Mouse (Mus musculus): ENCODE data around the gene Hadha. TPM values are rescaled to one million over a fixed set of nuclear protein-coding genes. Genes with fewer than 3 reads are reported as not detected.

Hadha gene
- total RNA-seq, 1 experiment = 102 TPM

DNA sequence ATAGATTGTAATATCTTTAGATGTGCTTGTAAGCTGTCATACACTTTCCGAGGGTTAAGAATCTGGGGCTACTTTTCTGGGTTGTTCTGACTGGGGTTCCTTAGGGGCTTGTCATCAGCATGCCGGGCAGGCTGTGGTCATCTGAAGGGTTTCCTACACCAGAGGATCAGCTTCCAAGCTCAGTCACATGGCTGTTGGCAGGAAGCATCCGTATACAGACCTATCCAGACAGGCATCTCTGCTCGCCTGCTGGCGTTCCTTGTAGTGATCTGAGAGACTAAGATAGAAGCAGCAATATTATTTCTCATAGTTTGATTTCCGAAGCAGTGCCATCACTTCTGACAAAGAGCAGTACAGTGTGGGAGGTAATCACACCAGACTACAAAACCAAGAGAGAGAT, 4.6 kb upstream of the Hadha start:
- Histone ChIP-seq H3K9me3 (ENCODE audit: control insufficient read depth, insufficient read depth, low read depth, low read length) (no peaks in the 10 kb centered on the region), H3K36me3 (ENCODE audit: control insufficient read depth, insufficient read depth, low read length, poor library complexity, severe bottlenecking) (no peaks in the 10 kb centered on the region), H3K4me3 (ENCODE audit: insufficient read depth in 1 of 2, low read depth in 1 of 2, low read length in 2 of 2, poor library complexity in 1 of 2, severe bottlenecking in 1 of 2) (no peak overlapping the region), H3K4me1 (ENCODE audit: control insufficient read depth in 2 of 2, insufficient read depth in 2 of 2, low read length in 2 of 2, poor library complexity in 1 of 2) (no peaks in the 10 kb centered on the region; a peak in 1 of 4 replicates), H3K9ac (ENCODE audit: insufficient read depth, low read depth, low read length, poor library complexity, severe bottlenecking) (no peak overlapping the region), H3K27ac (ENCODE audit: insufficient read depth, low read depth, low read length, poor library complexity, severe bottlenecking) (no peak overlapping the region)
- in situ Hi-C loops (cut with MboI; ENCODE audit: low sequenced_read_pairs in 2 of 2, unreplicated experiment in 2 of 2) = no loop called here
- TF ChIP-seq HCFC1 (IDR thresholded peaks at IDR 0.05; ENCODE audit: borderline replicate concordance, insufficient read depth, low read length) (no peak), ZNF384 (IDR thresholded peaks at IDR 0.05; ENCODE audit: low read depth, low read length) (no peak), CHD2 (IDR thresholded peaks at IDR 0.05; ENCODE audit: low read depth, low read length) (no peak), MAFK (IDR thresholded peaks at IDR 0.05; ENCODE audit: insufficient read depth, low read depth, low read length) (no peak), ZC3H11A (IDR thresholded peaks at IDR 0.05; ENCODE audit: borderline replicate concordance, low read depth, low read length) (no peak)
- DNase-seq (ENCODE audit: low read depth, low spot score) = no peak

DNA sequence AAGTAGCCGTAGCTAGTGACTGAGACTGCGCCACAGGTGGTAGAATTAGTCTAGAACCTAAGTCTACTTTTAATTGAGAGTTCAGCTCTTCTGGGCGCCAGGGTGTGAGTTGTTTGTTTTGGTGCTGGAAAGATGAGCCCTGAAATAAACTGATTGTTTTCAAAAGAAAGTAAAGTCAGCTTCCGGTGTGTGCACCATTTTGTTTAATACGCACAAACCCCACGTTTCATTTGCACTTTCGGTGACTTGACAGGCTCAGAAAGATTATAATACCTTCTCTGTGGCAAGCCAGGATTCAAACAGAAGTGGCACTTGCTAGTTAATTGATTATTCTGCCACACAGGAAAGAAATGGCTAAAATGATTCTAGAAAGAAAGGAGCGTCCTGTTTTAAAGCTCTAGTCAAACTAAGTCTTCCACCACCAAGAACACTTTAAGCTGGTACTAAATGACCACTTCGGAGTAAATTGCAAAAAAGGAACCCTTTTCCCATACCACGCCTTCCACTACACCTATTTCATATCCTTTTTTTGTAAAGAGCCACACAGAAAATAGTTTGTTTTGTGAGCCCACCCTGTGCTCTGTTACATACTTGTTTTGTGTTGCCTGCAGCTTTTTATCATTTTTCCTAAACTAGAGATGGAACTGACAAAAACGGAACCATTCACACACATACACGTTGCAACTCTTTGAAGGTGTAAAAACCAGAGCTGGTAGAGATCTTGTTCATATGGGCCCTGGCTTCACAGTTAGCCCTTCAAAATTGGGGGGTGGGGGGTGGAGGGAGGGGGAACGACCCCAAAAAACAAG, 1.1 kb upstream of the Hadha start:
- Histone ChIP-seq H3K9me3 (ENCODE audit: control insufficient read depth, insufficient read depth, low read depth, low read length) (no peaks in the 10 kb centered on the region), H3K4me1 (ENCODE audit: control insufficient read depth in 2 of 2, insufficient read depth in 2 of 2, low read length in 2 of 2, poor library complexity in 1 of 2) (peaks cover 0 to 2% of the 10 kb centered on the region in 2 experiments; a peak in 2 of 4 replicates), H3K36me3 (ENCODE audit: control insufficient read depth, insufficient read depth, low read length, poor library complexity, severe bottlenecking) (no peaks in the 10 kb centered on the region), H3K27ac (ENCODE audit: insufficient read depth, low read depth, low read length, poor library complexity, severe bottlenecking) (no peak overlapping the region), H3K9ac (ENCODE audit: insufficient read depth, low read depth, low read length, poor library complexity, severe bottlenecking) (peak overlapping the region; percentile 86), H3K4me3 (ENCODE audit: insufficient read depth in 1 of 2, low read depth in 1 of 2, low read length in 2 of 2, poor library complexity in 1 of 2, severe bottlenecking in 1 of 2) (peak overlapping the region; percentile 70 to 94)
- no peak for DNase-seq (ENCODE audit: low read depth, low spot score)
- in situ Hi-C loops (cut with MboI; ENCODE audit: low sequenced_read_pairs in 2 of 2, unreplicated experiment in 2 of 2) = no loop called here
- no peak for TF ChIP-seq HCFC1 (IDR thresholded peaks at IDR 0.05; ENCODE audit: borderline replicate concordance, insufficient read depth, low read length)
- no peak for TF ChIP-seq ZNF384 (IDR thresholded peaks at IDR 0.05; ENCODE audit: low read depth, low read length)
- no peak for TF ChIP-seq ZC3H11A (IDR thresholded peaks at IDR 0.05; ENCODE audit: borderline replicate concordance, low read depth, low read length)
- TF ChIP-seq CHD2 (IDR thresholded peaks at IDR 0.05; ENCODE audit: low read depth, low read length) = no peak
- no peak for TF ChIP-seq MAFK (IDR thresholded peaks at IDR 0.05; ENCODE audit: insufficient read depth, low read depth, low read length)

DNA sequence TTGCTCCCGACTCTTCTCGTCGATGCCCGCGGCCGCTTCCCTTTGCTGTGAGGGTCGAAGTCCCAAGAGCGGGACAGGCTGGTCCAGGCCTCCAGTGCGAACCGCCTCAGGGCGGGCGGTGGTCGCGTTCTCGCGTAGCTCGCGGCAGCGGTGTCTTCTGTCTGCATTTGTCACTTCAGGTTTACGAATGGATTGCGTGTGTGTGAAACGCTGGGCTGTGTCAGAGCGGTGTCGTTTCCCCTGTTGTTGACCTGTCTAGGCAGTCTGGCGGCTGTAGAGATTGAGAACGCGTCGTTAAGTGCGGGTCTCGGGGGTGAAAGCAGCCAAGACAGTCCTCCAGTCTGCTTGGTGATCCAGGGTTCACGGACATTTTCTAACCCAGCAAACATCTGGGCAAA, 432 bp upstream of the Hadha start:
- no peak for TF ChIP-seq ZNF384 (IDR thresholded peaks at IDR 0.05; ENCODE audit: low read depth, low read length)
- 0 out of 2 replicates have a peak, but pooled peaks have one; percentile 51 for TF ChIP-seq CHD2 (IDR thresholded peaks at IDR 0.05; ENCODE audit: low read depth, low read length)
- no peak for TF ChIP-seq MAFK (IDR thresholded peaks at IDR 0.05; ENCODE audit: insufficient read depth, low read depth, low read length)
- no peak for TF ChIP-seq ZC3H11A (IDR thresholded peaks at IDR 0.05; ENCODE audit: borderline replicate concordance, low read depth, low read length)
- no peaks in the 10 kb centered on the region for H3K36me3 ChIP-seq (ENCODE audit: control insufficient read depth, insufficient read depth, low read length, poor library complexity, severe bottlenecking)
- no peak overlapping the region for H3K27ac ChIP-seq (ENCODE audit: insufficient read depth, low read depth, low read length, poor library complexity, severe bottlenecking)
- H3K9me3 ChIP-seq (ENCODE audit: control insufficient read depth, insufficient read depth, low read depth, low read length) = no peaks in the 10 kb centered on the region
- DNase-seq (ENCODE audit: low read depth, low spot score) = no peak
- in situ Hi-C loops (cut with MboI; ENCODE audit: low sequenced_read_pairs in 2 of 2, unreplicated experiment in 2 of 2) = no loop called here
- H3K4me1 ChIP-seq (ENCODE audit: control insufficient read depth in 2 of 2, insufficient read depth in 2 of 2, low read length in 2 of 2, poor library complexity in 1 of 2) = peaks cover 0 to 2% of the 10 kb centered on the region in 2 experiments; a peak in 2 of 4 replicates
- H3K9ac ChIP-seq (ENCODE audit: insufficient read depth, low read depth, low read length, poor library complexity, severe bottlenecking) = peak overlapping the region; percentile 86
- peak overlapping the region; percentile 70 to 94 for H3K4me3 ChIP-seq (ENCODE audit: insufficient read depth in 1 of 2, low read depth in 1 of 2, low read length in 2 of 2, poor library complexity in 1 of 2, severe bottlenecking in 1 of 2)

DNA sequence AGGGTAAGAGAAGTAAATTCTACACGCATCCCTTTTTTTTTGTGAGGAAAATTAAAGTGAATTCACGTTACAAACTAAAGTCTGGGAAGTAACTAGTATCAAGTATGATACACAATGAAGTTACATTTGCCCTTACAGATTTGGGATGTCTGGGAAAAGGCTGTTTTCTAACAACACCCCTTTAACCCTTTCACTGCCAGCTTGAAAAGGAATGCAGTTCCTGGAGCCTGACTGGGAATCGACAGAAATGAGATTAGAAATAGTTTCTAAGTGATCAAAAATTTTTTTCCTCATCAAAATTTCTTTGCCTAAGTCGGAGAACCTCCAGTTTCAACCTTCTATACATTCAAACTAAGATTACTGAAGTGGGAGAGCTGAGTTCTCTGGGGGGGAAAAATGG, 949 bp downstream of the Hadha start:
- Histone ChIP-seq H3K36me3 (ENCODE audit: control insufficient read depth, insufficient read depth, low read length, poor library complexity, severe bottlenecking) (no peaks in the 10 kb centered on the region), H3K9me3 (ENCODE audit: control insufficient read depth, insufficient read depth, low read depth, low read length) (no peaks in the 10 kb centered on the region), H3K9ac (ENCODE audit: insufficient read depth, low read depth, low read length, poor library complexity, severe bottlenecking) (no peak overlapping the region; the same call in 1 of the 2 replicates), H3K27ac (ENCODE audit: insufficient read depth, low read depth, low read length, poor library complexity, severe bottlenecking) (no peak overlapping the region), H3K4me3 (ENCODE audit: insufficient read depth in 1 of 2, low read depth in 1 of 2, low read length in 2 of 2, poor library complexity in 1 of 2, severe bottlenecking in 1 of 2) (peak overlapping the region; percentile 70 to 94), H3K4me1 (ENCODE audit: control insufficient read depth in 2 of 2, insufficient read depth in 2 of 2, low read length in 2 of 2, poor library complexity in 1 of 2) (peaks cover 0 to 2% of the 10 kb centered on the region in 2 experiments; a peak in 2 of 4 replicates)
- no peak for TF ChIP-seq HCFC1 (IDR thresholded peaks at IDR 0.05; ENCODE audit: borderline replicate concordance, insufficient read depth, low read length)
- no peak for TF ChIP-seq ZC3H11A (IDR thresholded peaks at IDR 0.05; ENCODE audit: borderline replicate concordance, low read depth, low read length)
- no peak for TF ChIP-seq ZNF384 (IDR thresholded peaks at IDR 0.05; ENCODE audit: low read depth, low read length)
- no peak for TF ChIP-seq CHD2 (IDR thresholded peaks at IDR 0.05; ENCODE audit: low read depth, low read length)
- TF ChIP-seq MAFK (IDR thresholded peaks at IDR 0.05; ENCODE audit: insufficient read depth, low read depth, low read length) = no peak
- in situ Hi-C loops (cut with MboI; ENCODE audit: low sequenced_read_pairs in 2 of 2, unreplicated experiment in 2 of 2) = no loop called here
- DNase-seq (ENCODE audit: low read depth, low spot score) = peak; percentile 12
